Mouse (Mus musculus) adrenal gland, adult 18-20 months (tissue): ENCODE data around the gene Ash1l. TPM values are rescaled to one million over a fixed set of nuclear protein-coding genes. Genes with fewer than 3 reads are reported as not detected.

Experiments used
- DNase-seq, 2 experiments: peaks; one replicate each; pipeline ENCODE4 v3.0.0; 2021 to 2022; ENCODE audit warnings: low spot score in 2 of 2
- long read RNA-seq, 2 experiments: library from polyadenylated mRNA; stranded (forward); transcript quantifications; one replicate each; pipeline ENCODE4 v2.0.0; 2021
- total RNA-seq, 2 experiments: library from RNA; stranded (reverse); gene quantifications; 1 replicate in 1 of 2; 2 replicates in 1 of 2; pipeline ENCODE4 v1.2.3; 2021

Gene Ash1l
- total RNA-seq = 10 to 100 TPM; 43.5 to 47.0 TPM
- long read RNA-seq, experiment 1, partial matches to known transcripts = 1 of 1 reads
- long read RNA-seq, experiment 1, other reads (novel, unspliced or antisense) = 0 of 1 reads
- long read RNA-seq, experiment 2, partial matches to known transcripts = 3 of 32 reads
- long read RNA-seq, experiment 2, other reads (novel, unspliced or antisense) = 29 of 32 reads

DNA sequence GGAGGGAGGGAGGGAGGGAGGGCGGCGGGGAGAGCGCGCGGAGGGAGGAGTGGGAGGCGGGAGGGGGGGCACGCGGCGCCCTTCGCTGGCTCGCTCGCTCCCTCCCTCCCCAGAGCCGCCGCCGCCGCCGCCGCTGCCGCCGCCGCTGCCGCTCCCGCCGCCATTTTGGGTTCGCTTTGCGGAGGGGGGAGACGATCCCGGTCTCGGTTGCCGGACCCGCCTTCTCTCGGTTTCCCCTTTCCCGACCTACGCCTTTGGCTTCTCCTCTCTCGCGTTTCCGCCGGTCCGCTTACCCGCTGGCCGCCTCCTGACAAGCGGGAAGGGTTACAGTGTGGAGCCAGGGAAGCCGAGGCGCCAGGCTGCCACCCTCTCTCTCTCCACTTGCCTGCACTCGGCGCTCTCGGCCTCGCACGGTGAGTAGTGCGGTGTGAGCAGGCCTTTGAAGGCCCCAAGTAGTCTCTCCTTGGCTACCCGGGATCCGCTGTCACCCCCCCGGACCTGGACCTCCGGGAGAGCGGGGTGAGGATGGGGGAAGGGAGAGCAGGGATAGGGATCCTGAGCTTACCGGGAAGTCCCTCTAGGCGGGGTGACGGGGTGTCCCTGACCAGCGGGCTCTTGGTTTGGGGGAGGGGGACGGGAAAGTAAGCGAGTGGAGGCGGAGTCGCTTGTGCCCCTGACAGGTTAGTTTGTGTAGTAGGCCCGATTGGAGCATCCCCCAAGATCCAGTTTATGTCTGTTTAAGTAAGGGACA, at the start of gene Ash1l, which contains the start of gene Dap3:
Ash1l (plus strand) TSS at position 47 of the 751 bp plus-strand sequence.
Dap3 (minus strand) TSS at position 606 of the 751 bp plus-strand sequence.
- peak; percentile 79 to 80 for DNase-seq

GRCm38 (mm10) chr3:88904803-88905202, 45.6 kb upstream of the Ash1l start:
- no peak for DNase-seq

- DNase-seq = no peak
Measured at GRCm38 (mm10) chr3:88905209-88905608, 45.2 kb upstream of the Ash1l start.

GRCm38 (mm10) chr3:88905741-88906140, 44.7 kb upstream of the Ash1l start:
- no peak for DNase-seq

- no peak for DNase-seq
Measured at GRCm38 (mm10) chr3:88906393-88907159, 43.8 kb upstream of the Ash1l start.

- DNase-seq = no peak
Measured at GRCm38 (mm10) chr3:88912585-88912984, 37.8 kb upstream of the Ash1l start.

DNA sequence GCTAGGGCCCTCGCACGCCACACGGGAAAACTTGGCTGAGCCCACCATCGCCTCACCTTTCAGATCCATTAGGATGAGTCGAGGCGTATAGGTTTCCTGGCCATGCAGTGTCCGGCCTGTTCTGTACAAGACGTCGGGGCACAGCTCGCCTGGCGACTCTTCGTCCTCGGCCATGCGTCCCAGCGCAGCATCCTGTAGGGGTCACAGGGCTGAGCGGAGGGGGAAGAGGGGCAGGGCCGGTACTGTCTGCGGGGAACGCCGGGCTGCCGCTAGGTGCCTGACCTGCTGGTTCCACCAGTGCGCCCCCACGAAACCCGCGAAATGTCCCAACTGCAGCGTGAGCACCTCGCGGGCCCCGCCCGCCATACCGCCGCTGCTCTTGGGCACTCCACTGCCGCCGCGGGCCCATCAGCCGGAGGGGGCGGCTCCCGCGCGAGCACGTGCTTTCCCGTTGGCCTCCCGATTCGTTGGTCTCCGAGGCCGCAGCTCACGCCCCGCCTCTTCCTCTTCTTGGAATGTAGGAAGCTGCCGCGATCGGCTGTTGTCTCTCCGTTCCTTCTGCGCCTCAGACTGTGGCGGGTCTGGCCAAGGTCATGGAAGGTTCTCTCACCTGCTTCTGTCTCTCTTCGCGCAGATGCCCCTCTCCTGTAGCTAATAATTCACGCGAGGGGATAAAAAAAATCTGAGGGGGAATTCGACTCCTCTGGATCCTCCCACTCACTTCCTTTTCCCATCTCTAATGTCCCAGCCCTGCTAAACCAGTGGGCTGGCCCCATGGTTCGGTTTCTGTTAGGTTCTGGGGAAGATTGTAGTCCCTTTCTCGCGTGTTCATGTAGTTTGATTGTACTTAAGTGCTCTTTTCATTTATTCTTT, 36.7 kb upstream of the Ash1l start, which contains the start of gene Msto1:
Msto1 (minus strand) TSS at position 489 of the 873 bp plus-strand sequence.
- peak; percentile 87 to 90 for DNase-seq

- no peak for DNase-seq
Measured at GRCm38 (mm10) chr3:88914384-88914810, 36.0 kb upstream of the Ash1l start.

DNA sequence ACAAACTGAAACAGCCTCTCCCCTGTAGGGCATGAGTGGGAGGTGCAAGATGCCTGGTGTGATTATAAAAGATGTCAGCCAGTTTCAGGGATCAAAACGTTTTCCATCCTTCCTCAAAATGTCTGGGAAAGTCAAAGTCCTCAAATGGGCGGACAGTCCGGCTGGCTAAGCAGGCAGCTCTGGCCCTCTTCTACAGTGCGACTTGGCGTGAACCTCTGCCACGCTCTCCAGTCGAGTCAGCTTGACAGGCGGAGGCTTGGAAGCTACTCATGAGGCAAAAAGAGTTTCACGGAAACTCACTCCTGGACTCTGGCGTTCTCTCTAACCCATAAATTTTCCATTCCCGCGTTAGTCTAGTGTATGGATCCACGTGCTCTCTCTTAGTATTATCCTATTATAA, 31.4 kb upstream of the Ash1l start:
- no peak for DNase-seq

GRCm38 (mm10) chr3:88921411-88921810, 29.0 kb upstream of the Ash1l start:
- DNase-seq = no peak

DNA sequence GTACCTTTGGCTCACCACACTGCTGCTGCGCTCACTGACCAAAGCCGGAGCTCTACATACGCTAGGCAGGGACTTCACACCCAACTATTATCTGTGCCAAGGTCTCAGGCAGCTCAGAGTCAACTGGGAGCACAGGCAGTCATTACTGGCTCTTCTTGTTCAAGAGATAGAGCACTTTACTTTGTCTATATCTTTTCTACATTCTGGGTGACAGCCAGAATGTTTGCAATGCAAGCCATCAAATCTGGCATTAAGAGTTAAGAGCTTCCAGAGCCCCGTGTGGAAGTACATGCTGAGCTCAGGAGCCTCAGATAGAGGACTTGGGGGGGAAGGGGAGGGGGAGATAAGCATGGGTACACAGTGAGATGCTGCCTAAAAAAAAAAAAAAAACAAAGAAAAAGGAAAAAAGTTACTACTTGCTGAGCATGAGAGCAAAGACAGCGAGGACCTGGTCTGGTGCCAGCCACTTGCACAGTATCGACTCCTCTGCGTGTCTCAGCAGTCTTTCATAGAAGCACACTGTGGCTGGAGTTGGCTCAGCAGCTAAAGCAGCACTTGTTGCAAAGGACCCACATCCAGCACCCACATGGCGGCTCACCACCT, 26.3 kb upstream of the Ash1l start:
- no peak for DNase-seq

DNA sequence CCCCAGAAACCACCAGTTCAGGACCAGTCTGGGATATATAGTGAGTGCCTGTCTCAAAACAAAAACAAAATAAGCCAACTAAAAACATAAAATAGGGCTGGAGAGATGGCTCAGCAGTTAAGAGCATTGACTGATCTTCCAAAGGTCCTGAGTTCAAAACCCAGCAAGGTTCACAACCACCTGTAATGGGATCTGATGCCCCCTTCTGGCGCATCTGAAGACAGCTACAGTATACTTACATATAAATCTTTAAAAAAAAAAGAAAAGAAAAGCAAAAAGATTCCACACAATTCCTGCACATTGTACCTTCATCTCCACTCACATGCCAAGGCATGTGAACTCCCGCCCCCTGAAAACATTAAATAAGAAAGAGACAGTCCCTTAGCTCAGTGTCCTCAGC, 24.8 kb upstream of the Ash1l start:
- no peak for DNase-seq

- DNase-seq = no peak
Measured at GRCm38 (mm10) chr3:88929501-88929900, 20.9 kb upstream of the Ash1l start.

- DNase-seq = no peak
Measured at GRCm38 (mm10) chr3:88939071-88939470, 11.4 kb upstream of the Ash1l start.

DNA sequence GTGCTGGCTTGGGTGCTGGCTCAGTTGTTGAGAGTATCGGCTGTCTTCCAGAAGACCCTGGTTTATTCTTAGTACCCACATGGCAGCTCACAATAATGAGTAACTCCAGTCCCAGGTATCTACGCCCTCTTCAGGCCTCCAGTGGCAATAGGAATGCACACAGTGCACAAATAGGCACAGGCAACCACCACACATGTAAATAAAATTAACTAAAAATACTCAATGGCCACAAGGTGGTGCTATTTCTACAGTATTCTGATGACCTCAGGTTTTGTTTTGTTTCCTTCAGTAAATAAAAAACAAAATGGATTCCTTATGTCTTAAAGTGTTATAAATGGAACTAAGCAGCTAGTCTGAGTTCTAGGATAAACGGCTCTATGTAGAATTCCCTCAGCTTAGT, 10.7 kb upstream of the Ash1l start:
- no peak for DNase-seq

DNA sequence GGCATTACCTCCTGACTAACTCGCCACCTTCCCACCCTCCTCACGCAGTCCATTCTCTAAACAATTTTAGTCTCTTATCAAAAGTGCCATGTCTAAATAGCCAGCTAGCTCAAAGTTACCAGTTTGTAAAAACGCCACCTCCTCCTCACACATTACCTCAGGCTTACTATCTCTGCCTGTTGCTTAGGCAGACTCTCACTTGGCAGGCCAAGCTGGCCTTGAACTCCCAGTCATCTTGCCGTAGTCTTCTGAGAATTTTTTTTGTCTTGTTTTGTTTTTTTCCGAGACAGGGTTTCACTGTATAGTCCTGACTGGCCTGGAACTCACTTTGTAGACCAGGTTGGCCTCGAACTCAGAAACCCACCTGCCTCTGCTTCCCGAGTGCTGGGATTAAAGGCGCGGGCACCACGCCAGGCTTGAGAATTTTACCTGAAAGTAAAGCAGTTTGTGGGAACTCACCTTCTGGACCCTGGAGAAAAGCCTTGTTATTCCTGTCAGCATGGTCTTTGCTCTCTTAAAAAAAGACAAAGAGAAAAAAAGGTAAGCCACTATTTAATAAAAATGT, 8.0 kb upstream of the Ash1l start:
- DNase-seq = no peak

GRCm38 (mm10) chr3:88944109-88944508, 6.3 kb upstream of the Ash1l start:
- no peak for DNase-seq

DNA sequence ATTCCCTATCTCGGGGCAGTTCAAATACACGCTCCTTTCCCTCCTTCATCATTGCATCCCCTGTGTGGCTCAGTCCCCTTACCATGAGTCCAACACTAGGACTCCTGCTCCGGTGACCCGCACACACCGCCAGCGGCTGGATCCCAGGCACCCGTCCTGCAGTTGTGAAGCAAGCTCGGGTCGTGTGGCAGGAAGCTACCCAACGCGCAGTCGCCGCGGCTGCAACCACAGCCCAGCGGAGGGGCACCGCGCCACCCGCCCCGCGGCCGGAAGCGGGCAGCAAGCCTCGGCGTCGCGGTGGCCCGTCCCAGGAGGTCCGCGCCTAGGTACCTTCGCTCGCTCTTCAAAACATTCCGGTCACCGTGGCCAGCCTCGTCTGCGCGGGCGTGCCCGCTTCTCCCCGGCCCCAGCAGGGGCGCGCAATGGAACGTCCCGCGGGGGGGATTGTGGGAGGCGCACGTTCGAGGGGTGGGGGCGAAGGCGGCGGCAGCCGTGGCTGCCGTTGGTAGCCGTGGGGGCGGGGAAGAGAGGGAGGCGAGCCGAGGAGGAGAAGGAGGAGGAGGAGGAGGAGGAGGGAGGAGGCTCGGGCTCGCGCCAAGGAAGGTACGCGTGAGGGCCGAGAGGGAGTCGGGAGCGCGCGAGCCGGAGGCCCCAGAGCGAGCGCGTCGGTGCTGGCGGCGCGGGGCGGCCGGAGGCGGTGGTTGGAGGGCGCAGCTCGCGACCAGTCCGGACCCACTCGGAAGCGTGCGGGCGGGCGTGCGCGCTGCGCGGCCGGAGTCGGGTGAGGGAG, 441 bp upstream of the Ash1l start:
- DNase-seq = peak; percentile 87 to 89

GRCm38 (mm10) chr3:88951327-88951800, 942 bp downstream of the Ash1l start:
- no peak for DNase-seq
